Mouse (Mus musculus): Measurements from ENCODE around the gene Cdh5.

Gene Cdh5

GRCm38 (mm10) chr8:104186827-104187226 lies 85.4 kb downstream of the Cdh5 start:
- TF ChIP-seq NANOG (IDR thresholded peaks at IDR 0.05; ENCODE audit: borderline replicate concordance, low read length) (no peak), POU5F1 (IDR thresholded peaks at IDR 0.05; ENCODE audit: borderline replicate concordance, low read length) (no peak), CTCF (conservative IDR thresholded peaks at IDR 0.05; ENCODE audit: low read length) (no peak)
- peaks cover 27% of the 10 kb centered on the region for H3K27me3 ChIP-seq (ENCODE audit: insufficient read depth, low read length)

GRCm38 (mm10) chr8:104187622-104188021 lies 86.2 kb downstream of the Cdh5 start:
- Histone ChIP-seq H3K4me1 (replicated peaks; ENCODE audit: low read depth, low read length) (no peaks in the 10 kb centered on the region), H3K4me3 (replicated peaks; ENCODE audit: low read length) (no peak overlapping the region), H3K9me3 (ENCODE audit: low read length) (no peaks in the 10 kb centered on the region), H3K36me3 (ENCODE audit: insufficient read depth, low read length) (no peaks in the 10 kb centered on the region), H3K27me3 (ENCODE audit: insufficient read depth, low read length) (peaks cover 27% of the 10 kb centered on the region)
- TF ChIP-seq CTCF (conservative IDR thresholded peaks at IDR 0.05; ENCODE audit: low read length) (no peak), POU5F1 (IDR thresholded peaks at IDR 0.05; ENCODE audit: borderline replicate concordance, low read length) (no peak), NANOG (IDR thresholded peaks at IDR 0.05; ENCODE audit: borderline replicate concordance, low read length) (no peak)

More at GRCm38 (mm10) chr8:104186827-104187226, 85.4 kb downstream of the Cdh5 start:
- Histone ChIP-seq H3K9me3 (ENCODE audit: low read length) (no peaks in the 10 kb centered on the region), H3K36me3 (ENCODE audit: insufficient read depth, low read length) (no peaks in the 10 kb centered on the region), H3K4me1 (replicated peaks; ENCODE audit: low read depth, low read length) (no peaks in the 10 kb centered on the region), H3K4me3 (replicated peaks; ENCODE audit: low read length) (no peak overlapping the region)

GRCm38 (mm10) chr8:104188459-104188858 lies 87.0 kb downstream of the Cdh5 start:
- Histone ChIP-seq H3K36me3 (ENCODE audit: insufficient read depth, low read length) (no peaks in the 10 kb centered on the region), H3K4me3 (replicated peaks; ENCODE audit: low read length) (no peak overlapping the region), H3K9me3 (ENCODE audit: low read length) (peaks cover 4% of the 10 kb centered on the region; the same call in 1 of the 2 replicates), H3K27me3 (ENCODE audit: insufficient read depth, low read length) (peaks cover 24% of the 10 kb centered on the region), H3K4me1 (replicated peaks; ENCODE audit: low read depth, low read length) (no peaks in the 10 kb centered on the region)
- TF ChIP-seq CTCF (conservative IDR thresholded peaks at IDR 0.05; ENCODE audit: low read length) (no peak), POU5F1 (IDR thresholded peaks at IDR 0.05; ENCODE audit: borderline replicate concordance, low read length) (no peak), NANOG (IDR thresholded peaks at IDR 0.05; ENCODE audit: borderline replicate concordance, low read length) (no peak)

GRCm38 (mm10) chr8:104190777-104191468 lies 89.5 kb downstream of the Cdh5 start:
- Histone ChIP-seq H3K36me3 (ENCODE audit: insufficient read depth, low read length) (no peaks in the 10 kb centered on the region), H3K9me3 (ENCODE audit: low read length) (peaks cover 5% of the 10 kb centered on the region; the same call in 1 of the 2 replicates), H3K27me3 (ENCODE audit: insufficient read depth, low read length) (peaks cover 15% of the 10 kb centered on the region; the same call in 1 of the 2 replicates), H3K4me1 (replicated peaks; ENCODE audit: low read depth, low read length) (no peaks in the 10 kb centered on the region), H3K4me3 (replicated peaks; ENCODE audit: low read length) (no peak overlapping the region)
- no peak for TF ChIP-seq NANOG (IDR thresholded peaks at IDR 0.05; ENCODE audit: borderline replicate concordance, low read length)
- no peak for TF ChIP-seq CTCF (conservative IDR thresholded peaks at IDR 0.05; ENCODE audit: low read length)
- no peak for TF ChIP-seq POU5F1 (IDR thresholded peaks at IDR 0.05; ENCODE audit: borderline replicate concordance, low read length)

GRCm38 (mm10) chr8:104191496-104191895 lies 90.1 kb downstream of the Cdh5 start:
- Histone ChIP-seq H3K36me3 (ENCODE audit: insufficient read depth, low read length) (no peaks in the 10 kb centered on the region), H3K9me3 (ENCODE audit: low read length) (peaks cover 5% of the 10 kb centered on the region; the same call in 1 of the 2 replicates), H3K27me3 (ENCODE audit: insufficient read depth, low read length) (peaks cover 15% of the 10 kb centered on the region; the same call in 1 of the 2 replicates), H3K4me3 (replicated peaks; ENCODE audit: low read length) (no peak overlapping the region), H3K4me1 (replicated peaks; ENCODE audit: low read depth, low read length) (no peaks in the 10 kb centered on the region)
- TF ChIP-seq POU5F1 (IDR thresholded peaks at IDR 0.05; ENCODE audit: borderline replicate concordance, low read length), result no peak
- TF ChIP-seq CTCF (conservative IDR thresholded peaks at IDR 0.05; ENCODE audit: low read length), result no peak
- TF ChIP-seq NANOG (IDR thresholded peaks at IDR 0.05; ENCODE audit: borderline replicate concordance, low read length), result no peak
